Mouse (Mus musculus): Measurements from ENCODE around the gene Nkain4. TPM values are rescaled to one million over a fixed set of nuclear protein-coding genes. Genes with fewer than 3 reads are reported as not detected.

Nkain4 gene
- total and polyA plus RNA-seq, 3 experiments, result 7.0 to 18.0 (median 7.3) TPM

DNA sequence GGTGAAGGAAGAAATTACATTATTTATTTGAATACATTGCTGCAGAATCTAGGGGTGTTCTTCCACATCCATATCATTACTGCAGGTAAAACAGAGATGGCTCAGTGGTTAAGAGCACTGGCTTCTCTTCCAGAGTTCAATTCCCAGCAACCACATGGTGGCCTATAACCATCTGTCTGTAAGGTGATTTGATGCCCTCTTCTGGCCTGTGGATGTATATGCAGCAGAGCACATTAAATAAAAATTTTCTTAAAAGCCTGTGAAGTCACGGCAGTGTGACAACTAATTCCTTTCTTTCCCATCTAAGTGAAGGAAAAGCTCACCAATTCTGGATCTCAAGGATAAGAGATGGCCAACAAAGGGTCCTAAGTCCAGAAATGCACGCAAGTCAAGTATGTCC is 52.4 kb downstream of the Nkain4 start:
- H3K4me3 ChIP-seq, result no peak overlapping the region
- no peaks in the 10 kb centered on the region for H3K36me3 ChIP-seq (ENCODE audit: control insufficient read depth, insufficient read depth, low read length)
- WGBS, result 42% methylated on average over 2 of the region's 2 CpGs
- H3K27ac ChIP-seq, result no peak overlapping the region
- H3K9ac ChIP-seq (ENCODE audit: low read depth, low read length), result no peak overlapping the region
- no peaks in the 10 kb centered on the region for H3K4me1 ChIP-seq (ENCODE audit: control insufficient read depth, insufficient read depth, low read length)
- DNase-seq, result no peak
- no peaks in the 10 kb centered on the region for H3K79me2 ChIP-seq (replicated peaks; ENCODE audit: control insufficient read depth, insufficient read depth, low read length)
- intact Hi-C loops (cut with DNase I), result no loop called here
- TF ChIP-seq CTCF (IDR thresholded peaks at IDR 0.05) (peak; percentile 65), POLR2A (IDR thresholded peaks at IDR 0.05; ENCODE audit: insufficient read depth, low read depth, low read length) (no peak)
- H3K27me3 ChIP-seq (ENCODE audit: control insufficient read depth, insufficient read depth, low read length), result no peaks in the 10 kb centered on the region

DNA sequence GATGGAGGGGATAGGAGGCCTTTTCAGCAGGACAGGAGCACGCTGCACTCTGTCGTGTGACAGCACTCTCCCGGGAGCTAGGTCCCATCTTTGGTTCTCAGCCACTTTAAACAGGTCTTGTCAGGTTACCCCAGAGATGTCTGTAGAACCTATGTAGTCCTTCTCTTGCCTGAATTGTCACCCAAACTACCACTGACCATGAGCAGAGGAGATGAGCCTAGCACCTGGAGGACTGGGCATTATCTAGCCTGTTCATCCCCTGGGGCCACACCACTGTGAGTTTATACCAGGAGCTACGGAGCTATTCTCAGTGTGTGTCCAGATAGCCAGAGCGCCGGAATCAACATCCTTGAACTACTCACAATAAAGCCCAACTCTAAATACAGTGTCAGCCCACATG is 56.6 kb downstream of the Nkain4 start:
- no peak overlapping the region for H3K27ac ChIP-seq
- no peak for DNase-seq
- no peak for TF ChIP-seq POLR2A (IDR thresholded peaks at IDR 0.05; ENCODE audit: insufficient read depth, low read depth, low read length)
- TF ChIP-seq EP300 (IDR thresholded peaks at IDR 0.05; ENCODE audit: insufficient read depth, low read depth, low read length), result no peak
- TF ChIP-seq CTCF (IDR thresholded peaks at IDR 0.05), result no peak
- intact Hi-C loops (cut with DNase I), result no loop called here
- H3K79me2 ChIP-seq (replicated peaks; ENCODE audit: control insufficient read depth, insufficient read depth, low read length), result no peaks in the 10 kb centered on the region
- no peak overlapping the region for H3K9ac ChIP-seq (ENCODE audit: low read depth, low read length)
- WGBS, result 66% methylated on average over 6 of the region's 6 CpGs
- no peaks in the 10 kb centered on the region for H3K36me3 ChIP-seq (ENCODE audit: control insufficient read depth, insufficient read depth, low read length)
- no peaks in the 10 kb centered on the region; the same call in 1 of the 2 replicates for H3K4me1 ChIP-seq (ENCODE audit: control insufficient read depth, insufficient read depth, low read length)
- peaks cover 18% of the 10 kb centered on the region for H3K27me3 ChIP-seq (ENCODE audit: control insufficient read depth, insufficient read depth, low read length)
- no peak overlapping the region for H3K4me3 ChIP-seq

DNA sequence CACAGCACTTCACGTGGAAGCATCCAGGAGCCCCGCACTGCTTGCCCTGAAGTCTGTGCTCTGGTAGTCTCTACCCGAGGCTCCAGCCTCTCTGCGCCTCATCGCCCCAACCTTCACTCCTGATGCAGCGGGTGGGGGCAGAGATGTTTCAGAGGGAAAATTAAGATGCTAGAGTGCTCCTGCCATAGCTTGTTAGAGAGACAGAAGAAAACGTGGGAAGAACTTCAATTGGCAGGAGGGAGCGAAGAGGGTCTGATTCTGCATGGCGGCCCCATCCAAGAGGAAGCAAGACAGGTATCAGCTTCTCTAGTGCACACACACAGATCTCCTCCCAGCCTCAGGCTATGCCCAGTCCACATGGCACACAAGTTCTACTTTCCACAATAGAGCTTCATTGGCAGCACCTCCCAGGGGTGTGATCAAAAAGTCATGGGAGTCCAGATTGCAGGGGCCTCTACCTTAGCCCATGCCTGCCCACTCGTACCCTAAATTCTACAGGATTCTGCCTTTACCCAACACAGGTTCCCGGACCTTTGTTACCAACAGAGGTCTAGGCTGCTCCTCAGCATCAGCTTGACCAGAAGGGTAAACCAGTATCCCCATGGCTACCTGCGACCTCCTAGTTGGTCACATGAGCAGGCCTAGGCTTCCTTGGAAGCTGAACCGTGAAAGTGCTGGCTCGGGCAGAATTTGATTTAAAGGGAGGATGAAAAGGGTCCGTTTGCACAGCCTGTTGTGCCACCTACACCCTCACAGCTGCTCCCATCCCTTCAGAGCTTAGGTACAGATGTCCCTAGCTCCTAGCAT is 57.5 kb downstream of the Nkain4 start:
- no peak for DNase-seq
- H3K79me2 ChIP-seq (replicated peaks; ENCODE audit: control insufficient read depth, insufficient read depth, low read length), result no peaks in the 10 kb centered on the region
- H3K9ac ChIP-seq (ENCODE audit: low read depth, low read length), result no peak overlapping the region
- H3K4me3 ChIP-seq, result no peak overlapping the region
- TF ChIP-seq EP300 (IDR thresholded peaks at IDR 0.05; ENCODE audit: insufficient read depth, low read depth, low read length) (no peak), CTCF (IDR thresholded peaks at IDR 0.05) (no peak), POLR2A (IDR thresholded peaks at IDR 0.05; ENCODE audit: insufficient read depth, low read depth, low read length) (no peak)
- H3K27ac ChIP-seq, result no peak overlapping the region
- no peaks in the 10 kb centered on the region; the same call in 1 of the 2 replicates for H3K4me1 ChIP-seq (ENCODE audit: control insufficient read depth, insufficient read depth, low read length)
- WGBS, result 65% methylated on average over 15 of the region's 15 CpGs
- intact Hi-C loops (cut with DNase I), result no loop called here
- no peaks in the 10 kb centered on the region for H3K36me3 ChIP-seq (ENCODE audit: control insufficient read depth, insufficient read depth, low read length)
- peaks cover 23% of the 10 kb centered on the region for H3K27me3 ChIP-seq (ENCODE audit: control insufficient read depth, insufficient read depth, low read length)

DNA sequence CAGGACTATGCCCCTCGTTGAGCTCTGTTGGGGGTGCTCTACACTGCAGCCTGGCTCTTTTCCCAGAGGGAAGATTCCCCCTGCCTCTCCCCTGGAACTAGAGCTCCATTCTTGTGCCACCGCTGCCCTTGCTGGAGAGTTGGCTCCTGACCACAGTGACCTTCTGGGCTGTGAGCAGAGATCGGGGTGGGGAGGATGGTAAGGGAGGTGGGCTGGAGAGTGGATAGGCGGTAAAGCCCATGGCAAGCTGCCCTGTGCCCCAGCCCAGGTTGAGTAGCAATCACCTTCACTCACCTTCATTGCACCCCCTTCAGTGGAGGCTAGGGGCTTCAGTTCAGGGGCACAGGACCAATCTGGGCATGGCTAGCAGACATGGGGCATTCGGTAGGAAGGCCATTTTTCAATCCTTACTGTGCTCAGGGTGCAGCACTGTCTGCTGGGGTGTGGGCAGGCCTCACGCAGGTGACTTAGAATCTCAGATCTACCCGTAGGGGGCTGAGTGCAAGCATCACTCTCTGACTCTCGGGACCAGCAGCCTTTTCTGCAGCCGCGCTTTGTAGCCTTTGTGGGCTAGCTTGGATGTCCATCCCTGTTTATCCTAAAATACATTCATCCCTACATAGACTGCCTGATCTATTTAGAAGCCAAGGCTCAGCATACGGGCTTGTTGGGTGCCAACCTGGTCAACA is 58.5 kb downstream of the Nkain4 start:
- no peak for DNase-seq
- no peak overlapping the region for H3K27ac ChIP-seq
- TF ChIP-seq POLR2A (IDR thresholded peaks at IDR 0.05; ENCODE audit: insufficient read depth, low read depth, low read length), result no peak
- TF ChIP-seq CTCF (IDR thresholded peaks at IDR 0.05), result no peak
- TF ChIP-seq EP300 (IDR thresholded peaks at IDR 0.05; ENCODE audit: insufficient read depth, low read depth, low read length), result no peak
- no peak overlapping the region for H3K4me3 ChIP-seq
- H3K27me3 ChIP-seq (ENCODE audit: control insufficient read depth, insufficient read depth, low read length), result peaks cover 26% of the 10 kb centered on the region
- 70% methylated on average over 11 of the region's 11 CpGs for WGBS
- H3K4me1 ChIP-seq (ENCODE audit: control insufficient read depth, insufficient read depth, low read length), result no peaks in the 10 kb centered on the region; the same call in 1 of the 2 replicates
- no peaks in the 10 kb centered on the region for H3K79me2 ChIP-seq (replicated peaks; ENCODE audit: control insufficient read depth, insufficient read depth, low read length)
- no peak overlapping the region for H3K9ac ChIP-seq (ENCODE audit: low read depth, low read length)
- no peaks in the 10 kb centered on the region for H3K36me3 ChIP-seq (ENCODE audit: control insufficient read depth, insufficient read depth, low read length)
- intact Hi-C loops (cut with DNase I), result no loop called here

DNA sequence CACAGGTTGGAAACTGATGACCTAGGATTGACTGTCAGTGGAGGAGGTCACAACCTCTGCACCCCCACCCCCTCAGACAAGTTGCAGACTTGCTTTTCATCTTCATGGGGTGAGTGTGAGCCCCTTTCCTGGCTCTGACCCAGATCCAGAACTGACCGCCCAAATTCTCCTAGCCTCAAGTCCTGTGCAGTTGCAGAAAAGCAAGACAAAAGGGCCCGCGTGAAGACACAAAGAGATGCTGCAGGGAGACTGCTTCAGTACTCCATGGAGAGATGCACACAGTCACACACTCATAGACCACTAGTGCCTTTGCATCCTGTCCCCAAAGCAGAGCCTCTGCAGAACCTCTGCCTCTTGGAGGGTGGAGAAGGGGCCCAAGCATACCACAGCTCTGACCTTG is 59.2 kb downstream of the Nkain4 start:
- DNase-seq, result no peak
- Histone ChIP-seq H3K4me3 (no peak overlapping the region), H3K9ac (ENCODE audit: low read depth, low read length) (no peak overlapping the region), H3K79me2 (replicated peaks; ENCODE audit: control insufficient read depth, insufficient read depth, low read length) (no peaks in the 10 kb centered on the region), H3K36me3 (ENCODE audit: control insufficient read depth, insufficient read depth, low read length) (no peaks in the 10 kb centered on the region), H3K27me3 (ENCODE audit: control insufficient read depth, insufficient read depth, low read length) (peaks cover 30% of the 10 kb centered on the region), H3K27ac (no peak overlapping the region), H3K4me1 (ENCODE audit: control insufficient read depth, insufficient read depth, low read length) (no peaks in the 10 kb centered on the region; the same call in 1 of the 2 replicates)
- TF ChIP-seq POLR2A (IDR thresholded peaks at IDR 0.05; ENCODE audit: insufficient read depth, low read depth, low read length), result no peak
- TF ChIP-seq CTCF (IDR thresholded peaks at IDR 0.05), result no peak
- TF ChIP-seq EP300 (IDR thresholded peaks at IDR 0.05; ENCODE audit: insufficient read depth, low read depth, low read length), result no peak
- intact Hi-C loops (cut with DNase I), result no loop called here
- 62% methylated on average over 3 of the region's 3 CpGs for WGBS

DNA sequence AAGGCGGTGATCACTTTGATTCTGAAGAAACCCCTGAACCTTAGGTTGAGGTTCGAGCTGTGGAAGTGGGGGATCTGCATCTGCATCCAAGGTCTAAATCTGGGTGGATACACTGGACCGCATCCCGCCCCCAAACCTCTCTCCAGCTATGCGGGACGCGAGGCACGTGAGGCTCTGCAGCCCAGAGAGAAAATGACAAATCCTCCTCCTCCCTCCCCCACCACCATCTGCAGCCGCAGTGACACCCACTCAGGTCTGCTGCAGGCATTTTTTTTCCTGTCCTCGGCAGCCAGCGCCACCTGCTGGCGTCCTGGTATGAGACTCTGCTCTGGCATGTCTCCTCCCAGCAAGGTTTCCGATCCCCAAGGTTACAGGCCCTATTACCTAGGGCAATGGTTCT is 59.8 kb downstream of the Nkain4 start:
- peak; percentile 75 for TF ChIP-seq CTCF (IDR thresholded peaks at IDR 0.05)
- no peak for TF ChIP-seq EP300 (IDR thresholded peaks at IDR 0.05; ENCODE audit: insufficient read depth, low read depth, low read length)
- intact Hi-C loops (cut with DNase I), result loop anchor here (5.0 kb wide), 1 partner anchor 97 kb away; no protein-coding TSS in a partner anchor
- Histone ChIP-seq H3K4me1 (ENCODE audit: control insufficient read depth, insufficient read depth, low read length) (no peaks in the 10 kb centered on the region; the same call in 1 of the 2 replicates), H3K4me3 (no peak overlapping the region), H3K79me2 (replicated peaks; ENCODE audit: control insufficient read depth, insufficient read depth, low read length) (no peaks in the 10 kb centered on the region), H3K27ac (no peak overlapping the region), H3K9ac (ENCODE audit: low read depth, low read length) (no peak overlapping the region), H3K27me3 (ENCODE audit: control insufficient read depth, insufficient read depth, low read length) (peaks cover 30% of the 10 kb centered on the region), H3K36me3 (ENCODE audit: control insufficient read depth, insufficient read depth, low read length) (no peaks in the 10 kb centered on the region)
- DNase-seq, result peak; percentile 41 to 62
- 3% methylated on average over 13 of the region's 13 CpGs for WGBS

All from heart, adult 2 months (tissue).